Mouse (Mus musculus) urinary bladder, postnatal 36 days (tissue): ENCODE measurements at regions not wholly inside any gene's neighbourhood (a gene's known extent, or its start where the extent isn't known, plus 50 kb on each side); places are given as distances from the start of the nearest gene placed in this dataset.
A peak's percentile ranks its signal among the peaks of the same experiment; 100 is the strongest.

Experiments used
- DNase-seq, 2 experiments: peaks; one replicate each; pipeline ENCODE4 v3.0.0; 2022; ENCODE audit warnings: low spot score in 2 of 2, mixed read lengths in 1 of 2

GRCm38 (mm10) chr4:45746451-45746850, 52.4 kb upstream of the Aldh1b1 start:
- DNase-seq: no peak

GRCm38 (mm10) chr4:45745746-45746145, 53.1 kb upstream of the Aldh1b1 start:
- DNase-seq: no peak

GRCm38 (mm10) chr4:45744849-45745407, 53.9 kb upstream of the Aldh1b1 start:
- no peak for DNase-seq

DNA sequence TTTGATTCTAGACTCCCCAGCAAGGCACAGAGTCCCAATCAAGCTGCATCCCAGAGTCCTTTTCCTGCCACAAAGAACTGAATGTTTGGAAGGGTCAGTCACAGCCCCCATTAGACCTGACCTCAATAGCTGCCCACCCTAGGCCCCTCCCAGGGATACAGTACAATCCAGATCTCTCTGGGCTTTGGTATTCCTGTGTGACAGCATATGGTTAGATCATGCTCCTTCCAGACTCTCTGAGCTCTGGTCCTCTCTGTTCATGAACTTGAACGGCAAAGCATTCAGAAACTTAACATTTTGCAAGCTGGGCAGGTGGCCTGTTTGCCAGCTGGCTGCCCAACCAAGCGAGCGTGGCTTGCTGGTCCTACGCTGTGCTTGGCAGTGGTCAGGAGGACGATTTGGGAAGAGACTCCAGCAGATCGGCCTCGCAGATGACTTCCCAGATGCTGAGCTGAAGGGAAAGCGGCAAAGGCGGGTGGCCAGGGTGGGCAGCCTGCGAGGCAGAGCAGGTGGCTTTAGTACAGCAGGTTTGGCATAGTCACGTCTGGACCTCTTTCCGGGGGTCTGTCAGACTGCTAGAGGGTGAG, 58.0 kb upstream of the Aldh1b1 start:
- no peak for DNase-seq

- DNase-seq: no peak
Measured at GRCm38 (mm10) chr4:45740319-45740718, 58.5 kb upstream of the Aldh1b1 start.

DNA sequence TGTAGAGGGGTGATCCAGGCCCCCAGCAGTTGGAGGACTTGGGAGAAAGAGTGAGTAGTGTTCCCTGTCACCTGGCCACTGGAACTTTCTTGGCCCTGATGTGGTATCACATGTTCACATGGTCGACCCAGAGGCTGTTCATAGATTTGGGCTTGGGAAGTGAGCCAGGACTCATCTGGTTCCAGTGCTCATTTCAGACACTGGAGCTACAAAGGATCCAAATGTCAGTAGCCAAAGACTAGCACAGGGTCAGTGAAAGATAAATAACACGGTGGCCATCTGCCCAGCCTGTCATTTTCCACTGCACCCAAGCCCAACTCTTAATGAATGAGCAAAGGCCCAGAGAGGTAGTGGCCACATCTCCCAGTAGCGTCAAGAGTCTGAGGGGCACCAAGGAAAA, 59.1 kb upstream of the Aldh1b1 start:
- no peak for DNase-seq

DNA sequence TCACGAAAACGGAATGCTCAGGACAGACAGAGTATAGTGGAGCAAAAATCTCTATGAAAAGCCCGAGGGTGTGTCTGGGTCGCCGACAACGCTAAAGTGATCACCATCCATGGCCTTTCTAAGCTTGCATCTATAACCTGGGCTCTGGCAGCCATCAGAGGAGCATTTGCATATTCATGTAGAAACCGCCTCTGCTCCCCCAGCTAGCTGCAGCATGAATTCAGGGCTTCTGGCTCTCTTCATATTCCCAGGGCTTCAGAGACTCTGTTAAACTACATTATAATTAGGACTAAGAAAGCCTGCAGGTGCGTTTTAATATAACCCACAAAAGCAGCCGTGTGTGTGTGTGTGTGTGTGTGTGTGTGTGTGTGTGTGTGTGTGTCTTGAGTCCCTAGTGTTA, 59.7 kb upstream of the Aldh1b1 start:
- no peak for DNase-seq

GRCm38 (mm10) chr4:45738746-45739145, 60.1 kb upstream of the Aldh1b1 start:
- no peak for DNase-seq

DNA sequence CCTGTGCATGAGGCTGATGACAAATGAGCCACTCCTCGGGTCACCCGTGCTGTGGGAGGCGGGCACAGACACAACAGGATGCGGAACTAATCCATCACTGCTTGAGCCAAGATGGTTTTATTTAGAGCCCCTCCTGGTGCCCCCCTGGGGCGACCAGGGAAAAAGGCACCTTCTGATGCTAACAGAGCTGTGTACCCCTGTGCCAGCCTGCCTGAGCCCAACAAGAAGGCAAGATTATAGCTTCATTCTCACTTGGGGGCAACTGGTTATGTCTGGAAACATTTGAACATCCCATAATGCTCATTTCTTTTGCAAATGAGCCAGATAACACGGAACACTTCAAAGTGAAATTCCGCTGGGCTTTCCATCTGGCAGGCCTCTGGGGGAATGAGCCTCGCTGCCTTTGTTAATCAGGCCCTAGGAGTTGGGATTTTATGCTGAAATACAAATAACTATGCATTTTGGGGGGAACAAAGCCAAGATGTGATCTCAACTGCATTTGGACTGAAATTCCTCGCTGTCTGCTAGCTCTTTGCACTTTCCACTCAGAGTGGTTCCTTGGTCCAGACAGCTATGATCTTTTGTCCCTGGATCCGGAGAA, 62.5 kb upstream of the Aldh1b1 start:
- no peak for DNase-seq

DNA sequence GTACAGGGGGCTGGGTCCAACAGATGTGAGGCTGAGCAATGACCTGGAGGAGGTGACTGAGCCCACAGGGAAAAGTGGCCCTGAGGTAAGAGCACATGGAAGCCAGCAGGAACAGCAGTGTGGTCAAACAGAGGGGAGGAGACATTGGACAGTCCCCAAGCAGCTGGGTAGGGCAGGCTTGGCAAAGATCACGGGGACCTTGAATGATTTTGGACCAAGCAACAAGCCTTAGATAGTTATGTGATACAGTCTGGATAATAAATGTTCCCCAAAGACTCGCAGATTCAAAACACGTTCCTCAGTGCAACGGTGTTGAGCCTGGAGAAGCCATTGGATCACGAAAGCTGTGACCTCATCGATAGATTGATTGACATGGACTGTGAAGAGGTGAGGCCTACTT, 64.8 kb upstream of the Aldh1b1 start:
- no peak for DNase-seq

GRCm38 (mm10) chr4:45730862-45731831, 67.7 kb upstream of the Aldh1b1 start:
- peak in 1 of 2 experiments; percentile 7 for DNase-seq

DNA sequence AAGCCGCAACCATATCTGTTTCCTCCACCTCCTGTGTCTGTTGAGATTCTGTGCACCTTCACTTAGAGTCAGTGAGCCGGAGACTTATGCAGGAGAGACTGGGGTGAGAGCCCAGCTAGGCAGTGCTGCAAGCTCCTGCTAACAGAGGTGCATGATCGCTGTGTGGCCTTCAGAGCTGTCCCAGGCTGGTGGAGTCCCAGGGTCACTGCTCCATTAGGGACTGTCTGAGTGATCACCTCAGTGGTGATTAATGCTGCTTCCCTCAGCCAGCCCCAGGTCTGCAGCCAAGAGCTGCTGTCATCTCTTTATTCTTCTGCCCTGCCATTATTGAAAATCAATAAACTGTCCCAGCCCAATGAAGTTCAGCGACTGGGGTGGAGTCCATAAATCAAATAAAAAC, 69.0 kb upstream of the Aldh1b1 start:
- DNase-seq: no peak

GRCm38 (mm10) chr4:45728825-45729224, 70.0 kb upstream of the Aldh1b1 start:
- no peak for DNase-seq

DNA sequence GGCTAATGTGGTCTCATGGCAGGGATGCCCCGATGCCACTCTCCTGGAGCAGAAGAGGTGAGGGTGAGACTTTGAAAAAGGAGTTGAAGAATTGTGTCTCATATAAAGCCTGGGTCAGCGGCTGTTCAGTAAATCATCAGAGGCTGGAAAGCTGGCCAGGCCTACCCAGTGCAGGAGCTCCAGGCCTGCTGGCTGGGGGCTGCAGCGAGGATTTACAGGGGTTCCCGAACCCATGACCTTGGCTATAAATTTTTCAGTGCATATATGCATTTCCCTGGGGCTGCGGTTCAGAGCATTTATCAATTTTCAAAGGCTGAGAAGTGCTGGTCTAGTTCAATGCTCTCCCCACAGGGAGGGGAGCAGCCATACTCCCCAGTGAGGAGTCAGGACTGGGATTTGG, 70.9 kb upstream of the Aldh1b1 start:
- no peak for DNase-seq

- DNase-seq: no peak
Measured at GRCm38 (mm10) chr4:45727474-45727873, 71.3 kb upstream of the Aldh1b1 start.

- DNase-seq: no peak
Measured at GRCm38 (mm10) chr4:45726783-45727182, 72.0 kb upstream of the Aldh1b1 start.

- DNase-seq: no peak
Measured at GRCm38 (mm10) chr4:45725055-45725910, 73.5 kb upstream of the Aldh1b1 start.

DNA sequence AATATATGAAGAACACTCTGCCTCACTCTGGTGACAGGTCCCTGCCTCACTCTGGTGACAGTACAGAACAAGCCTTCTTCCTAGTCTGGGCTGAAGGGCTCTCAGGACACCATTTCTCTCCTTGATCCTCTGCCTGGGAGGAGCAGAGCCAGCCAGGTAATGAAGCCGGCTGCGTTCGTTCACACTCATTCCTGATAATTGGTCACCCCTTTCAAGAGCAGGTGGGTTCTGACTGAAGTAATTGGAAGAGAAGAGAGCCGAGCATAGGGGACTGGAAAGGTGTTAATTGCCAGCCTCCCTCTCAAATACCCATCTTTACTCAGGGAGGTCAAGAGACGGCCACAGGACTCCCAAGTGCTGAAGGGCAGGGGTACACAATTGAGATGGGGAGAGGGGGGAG, 78.5 kb upstream of the Aldh1b1 start:
- no peak for DNase-seq

DNA sequence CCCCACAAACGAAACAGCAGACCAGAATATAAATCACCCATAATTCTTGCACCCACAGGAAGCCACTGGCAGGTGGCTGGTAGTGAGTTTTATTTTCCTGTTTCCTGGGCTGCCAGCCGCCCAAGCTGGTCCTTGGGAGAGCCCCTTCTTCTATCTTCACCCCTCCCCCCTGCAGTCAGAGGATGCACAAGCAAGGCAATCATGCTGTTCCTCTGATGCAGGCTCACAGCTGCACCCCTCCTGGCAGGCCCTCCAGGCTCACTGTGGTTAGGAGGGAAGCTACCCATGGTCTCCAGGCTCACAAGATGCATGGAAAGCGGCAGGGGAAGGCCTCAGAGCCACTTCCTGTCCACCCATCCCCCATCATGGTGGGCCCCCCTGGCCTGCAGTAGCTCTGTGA, 79.3 kb upstream of the Aldh1b1 start:
- DNase-seq: no peak

DNA sequence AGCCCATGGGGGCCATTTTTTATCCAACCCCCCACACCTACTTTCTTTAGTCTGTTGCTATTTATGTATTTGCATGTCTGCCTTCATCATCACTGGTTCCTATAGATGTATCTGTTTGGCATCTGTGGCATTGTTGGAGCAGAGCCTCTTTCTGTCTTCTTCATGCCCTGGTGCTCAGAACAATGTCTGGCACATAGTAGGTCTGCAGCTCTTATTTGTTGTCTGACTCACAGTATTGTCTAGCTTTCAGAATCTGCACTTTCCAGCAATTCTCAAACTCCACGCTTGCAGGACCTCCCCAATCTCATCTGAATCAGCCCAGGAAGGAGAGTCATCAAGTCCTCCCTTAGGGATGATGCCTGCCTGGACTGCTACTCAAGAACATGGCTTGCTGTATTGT, 82.9 kb upstream of the Aldh1b1 start:
- no peak for DNase-seq

- no peak for DNase-seq
Measured at GRCm38 (mm10) chr4:45713837-45714508, 84.8 kb upstream of the Aldh1b1 start.
